Mouse (Mus musculus) gastrocnemius, postnatal 36 days (tissue): Measurements from ENCODE around the gene Txnip. TPM values are rescaled to one million over a fixed set of nuclear protein-coding genes. Genes with fewer than 3 reads are reported as not detected.
A peak's percentile ranks its signal among the peaks of the same experiment; 100 is the strongest.
"Not testable (repeated sequence)": the region's sequence is repeated elsewhere in the genome, so short reads cannot be mapped to it uniquely, and the experiment has no call there.

ENCODE experiments used
- DNase-seq, 2 experiments: peaks; one replicate each; pipeline ENCODE4 v3.0.0; 2022
- intact Hi-C: fragments of 180-260 bp; cut with DNase I; formaldehyde crosslinking; loops from one replicate; pipeline ENCODE4 v1.15.1; 2025
- long read RNA-seq, 2 experiments: library from polyadenylated mRNA; stranded (forward); transcript quantifications; one replicate each; pipeline ENCODE4 v2.0.0; 2021
- total RNA-seq, 2 experiments: library from RNA; stranded (reverse); gene quantifications; 2 replicates each; pipeline ENCODE4 v1.2.3; 2021

The Txnip gene
- 100 to 1,000 TPM; 572 to 620 TPM for total RNA-seq
- long read RNA-seq, experiment 1, transcript Txnip-201 (8 exons, 2,795 nt): minor isoform, 9 of 88 reads
- long read RNA-seq, experiment 1, transcript Txnip-202 (8 exons, 2,827 nt): major isoform, 14 of 88 reads
- long read RNA-seq, experiment 1, partial matches to known transcripts: 12 of 88 reads
- long read RNA-seq, experiment 1, other reads (novel, unspliced or antisense): 49 of 88 reads
- long read RNA-seq, experiment 2, transcript Txnip-202 (8 exons, 2,827 nt): major isoform, 10 of 84 reads
- long read RNA-seq, experiment 2, transcript Txnip-201 (8 exons, 2,795 nt): minor isoform, 9 of 84 reads
- long read RNA-seq, experiment 2, transcript Txnip-203 (2 exons, 393 nt): minor isoform, 5 of 84 reads
- long read RNA-seq, experiment 2, partial matches to known transcripts: 20 of 84 reads
- long read RNA-seq, experiment 2, other reads (novel, unspliced or antisense): 40 of 84 reads

DNA sequence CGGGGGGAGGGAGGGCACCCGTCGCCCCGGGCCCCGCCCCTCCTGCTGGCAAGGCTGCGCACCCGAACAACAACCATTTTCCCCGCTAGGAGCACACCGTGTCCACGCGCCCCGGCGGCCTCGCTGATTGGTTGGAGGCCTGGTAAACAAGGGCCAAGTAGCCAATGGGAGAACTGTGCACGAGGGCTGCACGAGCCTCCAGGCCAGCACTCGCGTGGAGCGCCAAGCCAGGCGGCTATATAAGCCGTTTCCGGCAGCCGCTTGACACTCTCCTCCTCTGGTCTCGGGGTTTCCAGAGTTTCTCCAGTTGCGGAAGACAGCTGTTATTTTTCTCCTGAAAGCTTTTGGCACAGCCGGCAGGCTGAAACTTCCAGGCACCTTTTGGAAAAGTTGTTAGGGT is at the start of gene Txnip:
TSS of gene Txnip (plus strand) at position 264 of the 400 bp plus-strand sequence.
- DNase-seq: peak; percentile 100
- intact Hi-C loops: no loop called here

DNA sequence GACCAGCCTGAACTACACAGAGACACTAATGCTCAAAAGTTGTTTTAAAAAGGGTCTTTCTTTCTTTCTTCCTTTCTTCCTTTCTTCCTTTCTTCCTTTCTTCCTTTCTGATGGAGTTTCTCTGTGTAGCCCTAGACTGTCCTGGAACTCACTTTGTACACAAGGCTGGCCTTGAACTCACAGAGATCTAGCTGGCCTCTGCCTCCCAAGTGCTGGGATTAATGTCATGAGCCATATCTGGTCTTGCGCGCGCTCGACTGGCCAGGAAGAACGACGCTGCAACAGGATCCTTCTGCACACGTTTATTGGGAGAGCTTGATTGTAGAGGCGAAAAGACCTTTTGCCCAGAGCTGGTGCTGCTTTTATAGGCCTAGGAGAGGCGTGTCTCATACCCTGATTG is 49.8 kb upstream of the Txnip start:
- intact Hi-C loops, DNase-seq: not testable (repeated sequence)

DNA sequence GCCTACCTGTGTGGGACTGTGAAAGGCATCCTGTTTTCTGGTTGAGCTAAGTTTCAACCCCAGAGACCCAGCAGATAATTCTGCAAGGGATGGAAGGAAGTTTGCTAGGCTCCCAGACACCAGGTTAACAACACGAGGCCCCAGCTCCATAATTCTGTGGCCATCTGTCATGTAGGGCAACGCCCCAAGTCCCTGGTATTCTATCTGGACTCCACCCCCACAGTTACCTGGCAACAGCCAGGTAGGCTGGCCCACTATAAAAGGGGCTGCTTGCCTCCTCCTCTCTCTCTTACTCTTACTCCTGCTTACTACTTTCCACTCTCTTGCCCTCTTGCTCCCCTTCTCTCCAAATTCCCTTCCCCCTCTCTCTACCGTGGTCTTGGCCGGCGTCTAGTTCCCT is 37.6 kb upstream of the Txnip start:
- DNase-seq: no peak
- intact Hi-C loops: no loop called here

- DNase-seq: no peak
- intact Hi-C loops: no loop called here
Measured at GRCm38 (mm10) chr3:96522149-96522548, 35.6 kb upstream of the Txnip start.

- DNase-seq: no peak
- intact Hi-C loops: no loop called here
Measured at GRCm38 (mm10) chr3:96524028-96524810, 33.5 kb upstream of the Txnip start.

DNA sequence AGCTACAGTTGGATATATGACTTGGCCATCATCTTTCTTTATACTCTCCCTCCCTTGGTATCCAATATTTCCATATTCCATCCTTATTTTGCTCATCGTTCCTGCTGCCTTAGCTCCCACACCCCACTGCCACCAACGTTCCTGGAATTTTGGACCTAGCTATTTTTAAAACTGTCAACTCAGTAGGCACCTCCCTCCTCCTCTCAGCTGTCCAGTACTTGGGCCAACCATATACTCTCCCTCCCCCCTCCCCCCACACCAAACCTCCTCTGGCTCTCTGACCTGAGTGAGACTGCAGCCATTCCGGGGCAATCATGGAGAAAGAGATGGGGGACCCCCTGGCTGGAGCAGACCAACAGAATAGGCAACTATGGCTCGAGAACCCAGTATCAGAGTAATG is 32.8 kb upstream of the Txnip start, which contains the start of gene Hfe2:
TSS of gene Hfe2 (plus strand) at position 259 of the 400 bp plus-strand sequence.
- no peak for DNase-seq
- intact Hi-C loops: no loop called here

- peak in 1 of 2 experiments; percentile 36 for DNase-seq
- intact Hi-C loops: no loop called here
Measured at GRCm38 (mm10) chr3:96526013-96526762, 31.6 kb upstream of the Txnip start.

- intact Hi-C loops: no loop called here
Measured at GRCm38 (mm10) chr3:96526864-96527542, 30.8 kb upstream of the Txnip start.

DNA sequence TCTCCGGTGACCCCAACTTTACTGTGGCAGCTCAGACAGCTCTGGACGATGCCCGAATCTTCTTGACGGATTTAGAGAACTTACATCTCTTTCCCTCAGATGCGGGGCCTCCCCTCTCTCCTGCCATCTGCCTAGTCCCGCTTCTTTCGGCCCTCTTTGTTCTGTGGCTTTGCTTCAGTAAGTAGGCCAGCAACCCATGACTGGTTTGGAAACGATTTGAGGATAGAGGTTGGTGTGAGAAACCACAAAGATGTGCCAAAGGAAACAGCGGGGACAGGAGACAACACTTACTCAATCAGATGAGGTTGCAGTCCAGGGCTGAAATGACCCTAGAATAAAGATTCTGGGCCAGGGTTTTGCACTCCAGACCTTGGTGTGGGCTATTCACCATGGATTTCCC is 29.3 kb upstream of the Txnip start:
- intact Hi-C loops: no loop called here
- no peak for DNase-seq

More at GRCm38 (mm10) chr3:96526864-96527542, 30.8 kb upstream of the Txnip start:
- DNase-seq: no peak

GRCm38 (mm10) chr3:96532050-96532449 is 25.7 kb upstream of the Txnip start:
- intact Hi-C loops: loop anchor here (5.0 kb wide), 1 partner anchor 35 kb away; no protein-coding TSS in a partner anchor
- no peak for DNase-seq

DNA sequence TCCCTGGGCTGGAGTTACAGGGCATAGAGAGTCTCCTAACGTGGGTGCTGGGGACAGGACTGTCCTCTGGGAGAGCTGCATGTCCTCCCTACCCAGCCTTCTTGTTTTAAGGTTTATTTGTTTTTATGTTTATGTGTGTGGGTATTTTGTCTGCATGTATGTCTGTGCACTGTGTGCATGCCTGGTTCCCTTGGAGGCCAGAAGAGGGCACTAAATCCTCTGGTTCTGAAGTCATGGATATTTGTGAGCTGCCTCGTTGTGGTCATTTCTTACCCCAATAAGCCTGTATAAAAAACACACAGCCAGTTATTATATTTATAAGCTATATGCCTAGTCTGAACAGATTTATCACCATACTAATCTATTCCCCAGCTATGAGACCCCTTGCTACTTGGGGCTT is 23.5 kb upstream of the Txnip start:
- DNase-seq: no peak
- intact Hi-C loops: loop anchor here (5.0 kb wide), 1 partner anchor 37 kb away; no protein-coding TSS in a partner anchor

GRCm38 (mm10) chr3:96539316-96539715 is 18.4 kb upstream of the Txnip start:
- DNase-seq: no peak
- intact Hi-C loops: no loop called here

DNA sequence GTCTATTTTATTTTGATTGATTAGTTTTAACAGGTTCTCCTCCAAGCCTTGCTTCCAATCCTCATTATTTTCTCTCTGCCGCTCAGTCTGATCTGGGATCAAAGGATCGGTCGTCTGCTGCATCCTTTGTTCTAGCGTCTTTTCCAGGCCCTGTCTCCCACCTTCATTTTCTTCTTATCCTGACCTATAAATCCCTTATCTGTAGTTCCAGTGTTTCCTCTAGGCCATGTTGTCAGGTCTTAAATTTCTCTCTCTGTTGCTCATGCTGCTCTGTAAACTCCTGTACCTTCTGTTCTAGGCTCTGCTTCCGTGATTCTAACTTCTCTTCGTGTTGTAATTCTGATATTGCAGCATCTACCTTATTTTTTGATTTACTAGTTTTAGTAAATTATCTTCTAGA is 17.0 kb upstream of the Txnip start:
- DNase-seq: no peak
- intact Hi-C loops: no loop called here

DNA sequence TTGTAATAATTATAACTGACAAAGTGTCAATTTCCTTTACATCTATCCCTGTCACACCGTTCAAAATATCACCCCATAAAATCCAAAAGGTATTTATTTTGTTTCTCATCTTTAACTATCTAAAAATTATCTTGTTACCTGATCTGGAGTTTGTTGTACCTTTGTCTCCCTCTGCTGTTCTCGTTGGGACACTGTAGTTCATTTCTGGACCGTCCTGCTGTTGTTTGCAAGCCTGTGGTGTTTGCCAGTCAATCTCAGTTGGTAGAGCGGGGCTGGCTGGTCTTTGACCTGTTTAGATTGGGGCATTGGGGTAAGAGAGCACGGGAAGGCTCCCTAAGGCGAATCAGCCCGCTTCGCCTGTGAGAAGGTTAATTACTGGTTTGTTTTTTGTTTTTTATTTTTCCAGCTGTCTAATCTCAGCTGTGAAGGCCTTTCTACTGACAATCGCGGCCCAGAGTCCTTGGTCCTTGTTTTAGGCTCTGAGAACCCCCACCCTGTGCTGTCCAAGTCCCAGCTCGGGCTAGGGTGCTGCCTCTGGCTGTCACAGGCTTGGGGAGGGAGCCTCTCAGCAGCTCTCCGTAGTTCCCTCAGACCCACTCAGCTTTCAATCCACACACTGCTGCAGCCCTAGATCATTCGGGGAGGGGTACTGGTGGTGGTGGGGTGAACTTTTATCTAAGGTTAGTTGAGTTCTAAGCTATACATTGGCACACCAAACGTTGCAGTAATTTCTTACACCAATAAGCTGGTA is 16.3 kb upstream of the Txnip start:
- intact Hi-C loops: no loop called here
- DNase-seq: no peak

DNA sequence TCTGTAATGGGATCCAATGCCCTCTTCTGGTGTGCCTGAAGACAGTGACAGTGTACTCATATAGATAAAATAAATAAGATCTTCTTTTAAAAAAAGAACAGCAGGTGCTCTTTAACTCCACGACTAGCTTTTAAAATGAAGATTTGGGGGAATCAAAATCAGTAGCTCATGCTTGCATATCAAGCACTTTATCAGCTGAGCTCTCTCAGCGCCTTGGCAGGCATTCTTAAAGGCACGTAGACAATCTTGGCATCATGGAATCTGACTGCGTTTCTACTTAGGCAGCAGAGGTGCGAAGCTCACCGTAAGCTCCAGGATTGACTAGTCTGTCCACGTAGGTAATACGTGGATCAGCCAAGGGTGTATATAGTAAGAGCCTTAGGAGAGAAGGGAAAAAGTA is 15.2 kb upstream of the Txnip start:
- no peak for DNase-seq
- intact Hi-C loops: no loop called here

DNA sequence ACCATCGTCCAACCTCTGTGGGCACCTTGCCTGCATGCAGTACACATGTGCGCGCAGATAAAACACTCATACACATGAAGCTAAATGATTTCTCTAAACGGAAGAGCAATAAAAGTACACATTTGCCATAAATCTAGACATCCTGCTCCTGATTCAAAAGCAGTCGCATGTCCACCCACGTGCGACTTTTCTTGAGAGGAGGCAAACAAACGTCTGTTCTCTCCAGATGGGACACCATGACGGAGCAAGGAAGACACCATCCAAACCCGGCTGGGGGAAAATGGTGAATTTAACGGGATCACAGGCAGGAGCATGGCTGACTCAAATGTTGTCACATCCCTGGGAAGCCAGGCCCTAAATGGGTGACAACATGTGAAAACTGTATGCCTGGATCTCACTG is 14.4 kb upstream of the Txnip start:
- intact Hi-C loops: no loop called here
- no peak for DNase-seq

DNA sequence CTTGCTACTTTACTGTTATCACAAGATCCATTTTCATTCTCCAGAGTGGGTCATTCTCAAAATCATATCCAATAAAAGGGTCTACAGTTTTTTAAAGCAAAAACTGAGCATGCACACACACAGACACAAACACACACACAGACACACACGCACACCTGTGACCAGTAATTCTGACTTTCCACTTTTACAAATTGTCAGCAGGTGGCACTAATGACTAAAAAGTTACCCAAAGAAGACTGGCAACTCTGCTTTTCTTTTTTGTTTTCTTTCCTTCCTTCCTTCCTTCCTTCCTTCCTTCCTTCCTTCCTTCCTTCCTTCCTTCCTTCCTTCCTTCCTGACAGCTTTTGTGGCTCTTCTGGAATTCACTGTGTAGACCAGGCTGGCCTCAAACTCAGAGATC is 12.2 kb upstream of the Txnip start:
- DNase-seq: no peak
- intact Hi-C loops: loop anchor here (2.0 kb wide), 1 partner anchor 161 kb away; no protein-coding TSS in a partner anchor

DNA sequence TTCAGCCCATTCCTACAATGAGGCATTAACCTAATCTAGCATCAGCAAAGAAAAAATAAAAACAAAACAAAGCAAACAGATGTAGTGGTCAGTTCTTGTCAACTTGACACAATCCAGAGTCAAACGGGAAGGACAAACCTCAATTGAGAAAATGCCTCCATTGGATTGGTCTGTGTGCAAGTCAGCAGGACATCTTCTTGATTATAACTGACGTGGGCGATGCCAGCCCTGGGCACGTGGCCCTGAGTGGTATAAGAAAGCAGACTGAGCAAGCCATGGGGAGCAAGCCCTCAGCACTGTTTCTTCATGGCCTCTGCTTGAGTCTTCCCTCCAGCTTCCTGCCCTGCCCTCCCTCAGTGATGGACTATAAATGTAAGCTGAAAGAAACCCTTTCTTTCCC is 10.9 kb upstream of the Txnip start:
- no peak for DNase-seq
- intact Hi-C loops: loop anchor here (1.0 to 2.0 kb wide), 2 partner anchors 33 to 90 kb away; no protein-coding TSS in a partner anchor

- peak; percentile 69 to 73 for DNase-seq
Measured at GRCm38 (mm10) chr3:96547389-96547960, 10.3 kb upstream of the Txnip start.

More at GRCm38 (mm10) chr3:96547389-96547960, 10.3 kb upstream of the Txnip start:
- intact Hi-C loops: loop anchor here (1.0 to 2.0 kb wide), 2 partner anchors 33 to 89 kb away; no protein-coding TSS in a partner anchor
